Mouse (Mus musculus): Measurements from ENCODE around the gene Tusc2. TPM values are rescaled to one million over a fixed set of nuclear protein-coding genes. Genes with fewer than 3 reads are reported as not detected.

The Tusc2 gene
- total RNA-seq, 2 experiments from 2014 or later: 58.3 to 66.6 TPM

DNA sequence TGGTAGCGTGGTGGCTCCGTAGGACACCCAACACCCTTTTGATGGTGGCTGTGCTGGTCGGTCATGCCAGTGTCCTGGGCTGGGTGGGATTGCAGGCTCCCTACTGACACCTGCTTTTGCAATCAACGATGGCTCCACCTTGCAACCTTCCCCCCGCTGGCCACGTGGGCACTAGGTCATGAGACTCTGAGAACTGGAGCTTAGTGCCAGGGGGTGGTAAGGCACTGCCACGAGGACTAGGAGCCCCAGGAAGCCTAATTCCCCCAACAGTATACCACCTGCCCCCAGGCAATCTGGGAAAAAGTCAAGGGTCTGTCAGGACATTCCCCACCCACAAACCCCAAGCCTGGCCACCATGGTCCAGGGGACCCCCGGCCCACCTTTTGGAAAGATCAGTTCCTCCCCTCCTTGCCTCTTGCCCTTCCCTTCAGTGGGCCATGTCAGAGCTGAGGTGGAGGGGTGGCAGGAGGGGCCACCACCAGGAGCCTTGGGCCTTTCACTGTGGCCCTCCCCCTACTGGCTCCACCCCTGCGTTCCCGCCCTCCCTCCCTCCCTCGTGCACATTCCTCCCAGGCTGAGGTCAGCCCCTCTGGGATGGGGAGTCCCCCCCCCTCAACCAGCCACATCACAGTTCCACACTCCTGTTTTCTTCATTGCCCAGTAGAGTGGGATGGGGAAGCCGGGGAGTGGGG, 45.8 kb downstream of the Tusc2 start, which contains the start of gene Sema3b:
TSS of gene Sema3b (minus strand) at position 489 of the 692 bp plus-strand sequence.
- DNase-seq (ENCODE audit: low spot score in 2 of 2): no peak

DNA sequence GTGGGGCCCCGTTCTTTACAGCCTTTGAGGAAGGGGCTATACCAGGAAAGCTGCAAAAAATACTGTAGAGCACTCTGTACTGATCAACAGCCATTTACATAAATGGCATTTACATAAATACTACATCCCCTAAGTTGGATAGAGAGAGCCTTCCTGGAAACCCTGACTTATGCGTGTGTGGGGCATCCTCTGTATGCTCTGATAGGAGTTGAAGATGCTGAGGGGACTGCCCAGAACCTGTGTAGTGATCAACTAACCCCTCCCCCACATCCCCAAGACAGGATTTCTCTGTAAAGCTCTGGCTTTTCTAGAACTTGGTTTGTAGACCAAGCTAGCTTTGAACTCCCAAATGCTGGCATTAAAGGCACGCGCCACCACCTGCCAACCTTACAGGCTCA, 46.4 kb downstream of the Tusc2 start:
- no peak for DNase-seq (ENCODE audit: low spot score in 2 of 2)

DNA sequence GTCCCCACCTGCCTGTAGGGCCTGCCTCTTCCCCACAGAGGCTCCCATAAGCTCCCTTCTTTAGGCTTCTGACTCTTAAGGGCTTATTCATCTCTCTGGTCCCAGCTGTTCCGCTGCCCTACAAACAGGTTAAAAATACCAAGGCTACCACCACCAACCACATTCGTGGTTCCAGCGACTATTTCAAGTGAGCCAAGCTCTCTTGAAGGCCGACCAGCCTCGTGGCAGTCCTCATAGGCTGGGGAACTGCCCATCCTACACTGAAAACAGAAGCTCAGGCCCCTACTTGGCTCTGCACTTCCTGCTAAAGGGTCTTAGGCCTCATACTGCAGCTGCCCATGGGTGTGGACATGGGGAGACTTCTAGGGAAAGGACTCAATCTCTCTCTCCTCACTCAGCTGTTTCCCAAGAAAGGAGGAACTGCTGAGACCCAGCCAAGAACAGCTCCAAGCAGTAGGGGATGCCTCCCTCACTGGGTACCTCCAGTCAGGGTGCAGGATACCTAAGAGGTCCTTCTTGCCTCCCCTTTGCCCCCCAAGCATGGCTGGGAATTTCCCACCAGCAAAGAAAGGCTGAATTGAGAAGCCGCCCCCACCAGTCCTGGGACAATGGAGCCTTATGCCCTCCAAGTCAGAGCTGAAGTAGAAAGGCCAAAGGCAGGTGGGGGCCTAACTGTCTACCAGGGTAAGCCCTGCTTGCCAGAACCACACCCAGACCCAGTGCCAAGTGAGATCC, 48.6 kb downstream of the Tusc2 start:
- no peak for DNase-seq (ENCODE audit: low spot score in 2 of 2)

DNA sequence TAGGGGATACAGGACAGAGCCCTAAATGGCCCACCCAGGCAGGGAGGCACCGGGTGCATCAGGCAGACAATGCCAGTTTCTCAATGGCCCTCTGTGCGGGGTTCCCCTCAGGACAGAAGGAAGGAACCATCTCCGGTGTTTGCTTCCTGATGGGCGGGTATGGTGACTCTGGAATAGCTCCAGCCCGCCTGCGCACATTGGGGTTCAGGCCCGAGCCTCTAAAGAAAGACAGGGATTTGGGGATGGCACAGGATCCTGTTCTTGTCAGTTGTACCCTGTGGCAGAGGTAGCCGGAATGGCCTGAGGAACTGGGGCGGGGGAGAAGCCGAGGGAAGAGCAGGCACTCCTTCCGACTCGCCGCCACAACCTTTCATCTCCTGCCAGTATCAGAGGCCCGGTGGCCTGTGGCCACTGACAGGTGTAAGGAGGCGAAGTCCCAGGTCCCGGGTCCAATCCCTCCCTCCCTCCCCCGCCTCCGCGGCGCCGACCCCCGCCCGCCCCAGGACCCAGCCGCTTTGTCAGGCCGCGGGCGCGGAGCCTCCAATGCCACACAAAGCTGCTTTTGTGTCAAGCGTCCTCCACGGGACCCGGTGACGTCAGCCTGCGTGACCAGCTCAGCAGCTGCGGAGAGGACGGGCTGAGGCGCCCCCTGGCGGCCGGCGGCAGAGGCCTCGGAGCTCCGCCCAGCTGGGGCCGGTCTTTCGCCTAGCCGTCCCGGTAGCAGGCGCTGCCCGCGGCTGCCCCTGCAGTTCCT, 49.3 kb downstream of the Tusc2 start:
- peak; percentile 99 to 100 for DNase-seq (ENCODE audit: low spot score in 2 of 2)

DNA sequence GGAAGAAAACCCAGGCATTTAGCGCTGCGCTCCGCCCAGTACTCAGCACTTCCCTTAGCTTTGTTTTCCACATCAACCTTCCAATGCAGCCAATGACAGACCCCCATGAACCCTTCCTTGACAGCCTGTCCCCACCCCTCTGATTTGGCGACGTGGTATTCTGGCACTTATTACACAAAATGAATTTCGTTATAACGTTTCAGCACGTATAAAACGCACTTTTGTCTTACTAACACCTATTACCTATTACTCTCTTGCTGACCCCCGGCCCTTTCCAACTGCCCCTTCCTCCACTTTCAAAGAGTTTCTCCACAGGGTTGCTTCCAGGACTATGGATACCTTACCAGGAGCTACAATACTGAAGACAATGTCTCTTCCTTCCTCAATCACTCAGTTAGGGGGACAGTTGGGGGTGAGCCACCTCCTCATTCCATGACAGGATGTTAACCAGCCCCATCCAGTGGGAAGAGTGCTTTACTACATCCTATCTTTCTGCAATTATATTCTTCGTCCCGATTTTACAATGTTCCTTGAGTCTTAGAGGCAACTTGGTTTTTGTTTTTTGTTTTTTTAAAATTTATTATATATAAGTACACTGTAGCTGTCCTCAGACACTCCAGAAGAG, 50.0 kb downstream of the Tusc2 start:
- peak in 1 of 2 experiments; percentile 47 for DNase-seq (ENCODE audit: low spot score in 2 of 2)

DNA sequence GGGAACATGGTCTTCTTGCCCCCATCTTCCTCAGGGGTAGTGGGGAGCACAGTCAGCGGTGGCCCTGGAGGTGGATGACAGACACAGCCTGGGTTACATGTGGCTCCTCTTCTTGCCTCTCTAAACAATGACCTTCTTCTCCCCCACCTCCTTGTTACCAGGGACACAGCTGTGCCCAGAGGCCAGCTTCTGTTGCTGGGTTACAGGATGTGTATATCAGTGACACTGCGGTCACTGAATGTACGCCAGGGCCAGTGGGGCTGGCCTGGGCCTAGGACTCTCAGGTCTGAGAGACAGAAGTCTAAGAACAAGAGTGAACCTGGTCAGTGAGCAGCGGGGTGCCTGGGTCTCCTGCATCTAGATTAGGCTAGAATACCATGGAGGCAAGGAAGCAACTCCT, 52.0 kb downstream of the Tusc2 start:
- DNase-seq (ENCODE audit: low spot score in 2 of 2): no peak

Other genes starting within 250 kb of the Tusc2 start
- 10 to 100 TPM; 14.6 to 19.9 TPM for gene Hemk1, start 224.9 kb upstream of the Tusc2 start, total RNA-seq (2021)
- gene 6430571L13Rik, start 222.7 kb upstream of the Tusc2 start, total RNA-seq (2021): 1 to 10 TPM; 2.5 to 3.2 TPM
- gene Cacna2d2, start 163.6 kb upstream of the Tusc2 start, total RNA-seq (2021): 10 to 100 TPM; 21.4 to 27.2 TPM
- 10 to 100 TPM; 33.2 to 33.3 TPM for gene Tmem115, start 29.3 kb upstream of the Tusc2 start, total RNA-seq (2021)
- gene Cyb561d2, start 21.1 kb upstream of the Tusc2 start, total RNA-seq (2021): 10 to 100 TPM; 17.7 to 19.5 TPM
- gene Nprl2, start 21.0 kb upstream of the Tusc2 start, total RNA-seq (2021): 10 to 100 TPM; 31.1 to 33.1 TPM
- gene Zmynd10, start 16.0 kb upstream of the Tusc2 start, total RNA-seq (2021): 1 to 10 TPM; 3.4 to 4.1 TPM
- gene Rassf1, start 11.7 kb upstream of the Tusc2 start, total RNA-seq (2021): 10 to 100 TPM; 18.3 to 18.6 TPM
- 10 to 100 TPM; 19.8 to 21.0 TPM for gene Hyal2, start 4.7 kb downstream of the Tusc2 start, total RNA-seq (2021)
- gene Hyal1, start 13.7 kb downstream of the Tusc2 start, total RNA-seq (2021): 1 to 10 TPM; 3.7 to 4.2 TPM
- gene Naa80, start 15.6 kb downstream of the Tusc2 start, total RNA-seq (2021): 10 to 100 TPM; 10.7 to 11.9 TPM
- 1 to 10 TPM; 1.2 to 1.7 TPM for gene Hyal3, start 17.6 kb downstream of the Tusc2 start, total RNA-seq (2021)
- gene Ifrd2, start 24.4 kb downstream of the Tusc2 start, total RNA-seq (2021): 10 to 100 TPM; 13.2 to 14.1 TPM
- gene Sema3b, start 46.0 kb downstream of the Tusc2 start, total RNA-seq (2021): 1 to 10 TPM; 3.5 to 3.7 TPM
- 100 to 1,000 TPM; 254 to 263 TPM for gene Gnai2, start 72.1 kb downstream of the Tusc2 start, total RNA-seq (2021)
- 100 to 1,000 TPM in 1 of 2 experiments, 10 to 100 TPM in 1; 96.5 to 109 TPM for gene Slc38a3, start 106.3 kb downstream of the Tusc2 start, total RNA-seq (2021)
- gene Gnat1, start 116.5 kb downstream of the Tusc2 start, total RNA-seq (2021): 1 to 10 TPM in 1 of 2 experiments, under 1 TPM in 1; 0.71 to 1.1 TPM
- gene Sema3f, start 147.2 kb downstream of the Tusc2 start, total RNA-seq (2021): 1 to 10 TPM; 6.7 to 9.1 TPM
- gene Rbm5, start 207.7 kb downstream of the Tusc2 start, total RNA-seq (2021): 100 to 1,000 TPM; 159 to 181 TPM